Mouse (Mus musculus) thymus, postnatal 4 days (tissue): Measurements from ENCODE around the gene Lpar5.

Experiments
- DNase-seq: peaks from one replicate; pipeline ENCODE4 v3.0.0; 2021

Gene Lpar5

GRCm38 (mm10) chr6:125131302-125132156 is 63.8 kb downstream of the Lpar5 start, which contains the start of gene Nop2:
Nop2 (plus strand) TSS chr6:125131909.
- DNase-seq, result peak; percentile 93
